Mouse (Mus musculus): ENCODE results near the gene Mc1r.

GRCm38 (mm10) chr8:123427639-123428275 lies 20.9 kb downstream of the Mc1r start:
- TF ChIP-seq EP300 (IDR thresholded peaks at IDR 0.05; ENCODE audit: low read length) (no peak), POLR2AphosphoS2 (IDR thresholded peaks at IDR 0.05; ENCODE audit: low read depth, low read length) (peak; percentile 17; the same call in 1 of the 2 replicates), JUN (IDR thresholded peaks at IDR 0.05; ENCODE audit: insufficient read depth, low read depth, low read length) (no peak), E2F4 (IDR thresholded peaks at IDR 0.05; ENCODE audit: insufficient replicate concordance, low read depth, low read length) (no peak), MYC (IDR thresholded peaks at IDR 0.05; ENCODE audit: low read depth, low read length) (no peak), PAX5 (IDR thresholded peaks at IDR 0.05; ENCODE audit: low read length) (no peak), USF1 (IDR thresholded peaks at IDR 0.05; ENCODE audit: low read depth, low read length) (no peak), CHD2 (IDR thresholded peaks at IDR 0.05; ENCODE audit: low read length) (no peak; the same call in 1 of the 2 replicates), CTCF (conservative IDR thresholded peaks at IDR 0.05 in 1 of 2, IDR thresholded peaks at IDR 0.05 in 1 of 2; ENCODE audit: low read depth in 2 of 2, low read length in 2 of 2) (no peak), ZC3H11A (IDR thresholded peaks at IDR 0.05; ENCODE audit: low read depth, low read length) (no peak), TCF12 (IDR thresholded peaks at IDR 0.05; ENCODE audit: low read depth, low read length) (peak; percentile 40), ZMIZ1 (IDR thresholded peaks at IDR 0.05; ENCODE audit: low read depth, low read length) (0 out of 2 replicates have a peak, but pooled peaks have one; percentile 49), POLR2A (IDR thresholded peaks at IDR 0.05; ENCODE audit: low read depth, low read length) (peak; percentile 59)
